Mouse (Mus musculus) right cerebral cortex, postnatal 25 days (tissue): ENCODE data around the gene Gm20388.

Experiments used
- DNase-seq: peaks from one replicate; pipeline ENCODE4 v3.0.0; 2022

Gm20388 gene

GRCm38 (mm10) chr8:119967435-119967834 lies 56.8 kb downstream of the Gm20388 start:
- DNase-seq: no peak

GRCm38 (mm10) chr8:119970169-119970568 lies 59.5 kb downstream of the Gm20388 start:
- peak; percentile 32 for DNase-seq

GRCm38 (mm10) chr8:119972558-119972957 lies 61.9 kb downstream of the Gm20388 start:
- DNase-seq: no peak

GRCm38 (mm10) chr8:119978770-119979381 lies 68.2 kb downstream of the Gm20388 start:
- DNase-seq: no peak

DNA sequence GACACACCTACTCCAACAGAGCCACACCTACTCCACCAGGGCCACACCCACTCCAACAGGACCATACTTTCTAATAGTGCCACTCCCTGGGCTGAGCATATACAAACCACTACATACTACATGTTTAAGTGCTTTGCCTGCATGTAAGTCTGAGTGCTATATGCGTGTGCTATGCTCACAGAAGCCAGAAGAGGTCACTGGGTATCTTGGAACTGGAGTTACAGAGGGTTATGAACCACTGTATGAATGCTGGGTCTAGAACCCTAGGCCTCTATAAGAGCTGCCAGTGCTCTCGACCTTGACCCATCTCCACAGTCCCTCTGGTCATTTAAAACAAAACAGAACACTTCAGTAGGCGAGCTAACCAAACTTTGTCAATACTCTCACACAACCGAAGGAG lies 70.6 kb downstream of the Gm20388 start:
- no peak for DNase-seq

GRCm38 (mm10) chr8:119984085-119984484 lies 73.4 kb downstream of the Gm20388 start:
- no peak for DNase-seq

GRCm38 (mm10) chr8:119986174-119986573 lies 75.5 kb downstream of the Gm20388 start:
- DNase-seq: no peak

- no peak for DNase-seq
Measured at GRCm38 (mm10) chr8:119988087-119988486, 77.4 kb downstream of the Gm20388 start.

- DNase-seq: peak; percentile 56
Measured at GRCm38 (mm10) chr8:119992249-119992648, 81.6 kb downstream of the Gm20388 start, which contains the start of gene Crispld2. Crispld2 (plus strand) TSS chr8:119992438.

DNA sequence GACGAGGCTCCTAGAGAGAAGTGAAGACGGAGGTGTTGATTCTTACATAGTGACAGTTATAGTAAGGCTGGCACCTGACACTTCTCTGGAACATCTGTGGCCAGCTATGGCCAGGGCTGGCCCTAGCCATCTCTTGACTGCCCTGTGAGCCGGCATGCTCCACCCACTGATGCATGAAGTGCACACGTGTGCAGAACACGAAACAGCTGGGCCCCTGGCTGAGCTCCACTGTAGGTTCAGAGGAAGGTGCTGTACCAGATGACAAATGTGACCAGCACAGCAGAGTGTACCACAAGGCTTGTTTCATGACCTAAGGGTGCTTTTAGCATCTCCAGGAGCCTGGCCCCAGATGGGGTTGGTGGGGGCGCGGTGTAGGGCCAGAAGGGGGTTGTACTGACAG lies 83.5 kb downstream of the Gm20388 start:
- no peak for DNase-seq

DNA sequence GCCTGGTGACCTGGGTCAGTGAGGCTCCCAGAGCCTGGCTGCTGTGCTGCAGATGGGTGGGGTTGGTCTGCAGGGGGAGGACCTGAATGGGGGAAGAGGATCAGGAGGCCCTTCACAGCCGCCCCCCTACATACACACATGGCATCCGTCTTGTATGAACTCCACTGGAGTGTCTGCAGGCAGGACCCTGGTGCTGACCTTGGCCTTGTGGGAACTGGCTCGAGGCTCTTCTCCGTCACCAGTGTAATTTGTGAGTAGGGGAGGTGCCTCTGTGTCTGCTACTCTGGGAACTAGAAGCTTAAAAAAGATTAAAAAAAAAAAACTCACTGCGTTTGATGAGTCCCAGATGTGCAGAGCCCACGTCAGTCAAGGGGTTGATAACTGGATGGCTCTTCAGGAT lies 83.9 kb downstream of the Gm20388 start:
- no peak for DNase-seq

DNA sequence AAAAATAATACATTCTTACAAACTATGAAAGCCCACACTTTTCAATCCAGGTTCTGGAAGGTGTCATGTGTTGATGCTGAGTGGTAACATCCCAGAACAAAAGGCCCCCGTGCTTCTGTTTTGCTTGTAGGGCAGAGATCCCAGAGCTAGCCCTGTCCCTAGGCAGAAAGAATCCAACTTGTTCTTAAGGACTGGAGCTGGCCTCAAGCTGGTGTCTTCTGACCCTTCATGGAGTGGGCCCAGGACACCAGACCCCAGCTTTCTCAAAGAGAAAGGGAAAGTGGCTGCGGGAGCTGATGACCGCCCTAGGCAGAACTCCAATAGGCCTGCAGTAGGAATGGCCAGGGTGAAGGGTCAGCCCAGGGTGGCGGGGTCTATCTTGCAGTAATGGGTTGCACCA lies 86.6 kb downstream of the Gm20388 start:
- DNase-seq: no peak

DNA sequence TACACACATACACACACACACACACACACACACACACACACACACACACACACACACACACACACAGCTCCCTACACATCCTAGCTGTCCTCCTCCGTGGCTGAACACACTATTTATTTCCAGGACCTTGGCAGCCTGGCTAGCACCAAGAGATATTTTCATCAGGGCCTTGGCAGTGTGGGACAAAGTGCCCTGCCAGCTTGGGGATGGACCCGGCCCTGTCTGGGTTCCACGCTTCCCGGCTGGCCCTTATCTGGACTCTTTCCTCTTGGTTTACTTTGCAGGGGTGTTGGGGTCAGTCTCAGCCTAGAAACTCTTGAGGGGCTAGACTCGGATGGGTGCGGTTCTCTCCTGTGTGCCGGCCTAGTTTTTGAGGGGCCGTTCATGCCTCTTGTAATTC lies 89.8 kb downstream of the Gm20388 start:
- no peak for DNase-seq

DNA sequence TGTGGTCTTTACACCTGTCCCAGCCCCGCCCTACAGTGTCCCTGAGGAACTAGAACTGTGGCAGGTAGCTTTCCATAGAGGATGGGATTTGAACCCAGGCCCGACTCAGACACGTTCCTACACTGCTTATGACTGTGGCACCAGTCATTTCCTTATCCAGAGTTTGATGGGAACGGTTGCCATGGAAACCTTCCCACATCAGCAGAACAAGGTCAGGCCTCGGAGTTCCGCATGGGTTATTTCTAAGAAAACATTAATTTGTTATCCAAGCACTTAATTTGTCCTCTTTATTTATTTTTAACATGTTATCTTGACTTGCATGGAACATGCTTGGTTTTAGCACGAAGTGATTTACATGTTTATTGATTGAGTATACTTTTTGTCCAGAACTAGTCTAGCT lies 91.1 kb downstream of the Gm20388 start:
- DNase-seq: no peak

DNA sequence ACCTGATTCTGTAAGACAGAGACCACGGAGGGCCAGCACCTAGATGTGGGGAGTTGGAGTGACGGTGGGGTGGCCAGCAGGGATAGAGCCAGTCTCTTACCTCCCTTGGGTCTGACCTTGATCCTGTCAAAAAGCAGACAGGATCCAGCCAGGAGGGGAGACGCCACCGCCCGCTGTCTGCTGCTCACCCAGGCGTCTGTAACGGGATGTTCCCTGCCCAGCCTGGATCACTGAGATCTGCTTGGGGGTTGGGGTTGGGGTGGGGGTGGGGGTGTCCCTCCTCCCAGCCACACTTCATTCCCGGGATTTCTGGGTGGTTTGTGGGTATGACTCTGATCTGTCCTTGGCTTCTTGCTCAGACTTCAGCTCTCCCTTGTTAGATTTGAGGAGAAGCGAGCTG lies 91.7 kb downstream of the Gm20388 start:
- no peak for DNase-seq

- no peak for DNase-seq
Measured at GRCm38 (mm10) chr8:120004154-120004702, 93.6 kb downstream of the Gm20388 start.

DNA sequence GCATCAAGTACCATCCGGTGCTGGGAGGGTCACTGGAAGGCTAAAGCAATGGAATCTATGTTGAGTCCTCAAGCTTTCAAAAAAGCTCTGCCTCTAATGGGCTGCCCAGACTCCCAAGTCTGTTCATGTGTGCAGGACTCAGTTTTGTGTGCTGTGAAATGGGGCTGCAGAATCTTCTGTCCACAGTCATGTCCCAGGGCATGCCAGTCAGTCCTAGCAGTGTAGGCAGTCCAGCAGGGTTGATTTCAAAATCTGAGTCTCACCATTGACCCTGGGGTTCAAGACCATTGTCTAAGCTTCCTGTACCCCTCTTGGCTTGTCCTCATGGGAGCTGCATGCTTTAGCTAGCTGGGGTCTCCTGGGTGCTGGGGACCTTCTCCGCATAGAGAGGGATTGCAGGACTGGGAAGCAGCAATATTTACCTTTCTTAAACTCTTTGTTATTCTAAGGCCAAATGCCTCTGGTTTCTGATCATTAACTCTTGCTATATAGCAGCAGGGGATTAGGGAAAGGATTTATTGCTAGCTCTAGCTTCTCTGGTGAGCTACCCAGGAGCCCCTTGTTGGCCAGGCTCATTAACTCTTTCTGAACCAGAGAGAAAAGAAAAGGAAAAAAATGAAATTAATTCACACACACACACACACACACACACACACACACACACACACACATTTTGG lies 94.2 kb downstream of the Gm20388 start:
- no peak for DNase-seq

DNA sequence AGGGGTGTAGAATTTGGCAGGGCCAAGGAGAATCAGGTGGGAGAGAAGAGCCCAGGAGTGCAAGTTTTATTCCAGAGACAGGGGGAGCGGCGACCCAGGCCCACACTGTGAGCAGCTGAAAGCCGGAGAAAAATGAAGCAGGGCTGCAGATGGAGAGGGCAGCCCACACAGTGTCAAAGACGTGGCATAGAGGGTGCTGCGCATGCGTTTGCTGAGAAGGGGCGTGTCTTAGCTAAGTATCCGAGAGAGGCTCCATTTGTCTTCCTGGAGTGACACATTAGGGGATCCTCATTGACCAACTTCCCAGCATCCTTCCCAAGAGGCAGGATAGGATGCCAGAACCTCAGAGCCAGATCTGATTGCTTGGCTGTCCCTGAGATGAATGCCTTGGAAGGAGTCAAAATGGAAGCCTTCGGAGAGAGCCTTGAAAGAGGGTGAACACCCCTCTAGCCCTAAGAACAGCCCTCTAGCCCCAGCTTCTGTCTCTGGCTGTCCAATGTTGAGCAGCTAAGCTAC lies 96.1 kb downstream of the Gm20388 start:
- DNase-seq: no peak

DNA sequence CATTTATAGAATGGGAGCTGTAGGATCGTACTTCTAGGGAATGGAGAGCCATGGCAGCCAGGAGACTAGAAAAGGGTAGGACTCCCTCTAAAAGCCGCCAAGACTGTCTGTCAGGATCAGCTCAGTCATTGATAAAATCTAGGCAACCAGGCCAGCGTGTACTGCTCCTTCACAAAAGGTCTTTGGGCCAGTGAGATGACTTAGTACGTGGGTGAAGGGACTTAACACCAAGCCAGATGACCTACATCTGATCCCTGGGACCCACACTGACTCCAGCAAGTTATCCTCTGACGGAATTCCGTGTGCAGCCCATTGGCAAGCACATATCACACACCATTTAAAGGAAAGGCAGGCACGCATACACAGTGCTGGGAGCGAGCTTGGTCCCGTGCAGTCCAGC lies 96.5 kb downstream of the Gm20388 start:
- DNase-seq: no peak

GRCm38 (mm10) chr8:120009284-120009683 lies 98.6 kb downstream of the Gm20388 start:
- DNase-seq: no peak

- no peak for DNase-seq
Measured at GRCm38 (mm10) chr8:120012491-120012890, 101.8 kb downstream of the Gm20388 start.

DNA sequence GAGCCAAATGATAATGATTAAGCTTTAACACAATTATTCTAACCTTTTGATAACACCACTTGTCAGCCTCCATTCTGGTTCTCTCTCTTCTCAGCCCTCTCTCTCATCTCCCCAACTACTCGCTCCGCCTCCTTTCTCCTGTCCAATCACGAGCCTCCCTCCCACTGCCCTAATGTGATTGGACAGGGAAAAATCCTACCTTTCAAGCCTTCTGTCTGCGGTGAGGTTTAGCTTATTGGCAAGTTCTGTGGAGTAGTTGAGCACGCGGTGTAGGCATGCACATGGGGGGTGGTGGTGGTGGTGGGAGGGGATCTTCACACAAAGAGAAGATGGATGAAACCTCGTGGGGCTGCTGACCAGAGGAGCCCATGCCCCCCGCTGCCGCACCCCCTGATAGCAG lies 102.3 kb downstream of the Gm20388 start:
- no peak for DNase-seq

GRCm38 (mm10) chr8:120014267-120015023 lies 103.8 kb downstream of the Gm20388 start:
- no peak for DNase-seq

- DNase-seq: no peak
Measured at GRCm38 (mm10) chr8:120015916-120016315, 105.3 kb downstream of the Gm20388 start.
